Mouse (Mus musculus) megakaryocyte, embryonic 14.5 days (primary cell): ENCODE data around the gene Trmt11. TPM values are rescaled to one million over a fixed set of nuclear protein-coding genes. Genes with fewer than 3 reads are reported as not detected.
A peak's percentile ranks its signal among the peaks of the same experiment; 100 is the strongest.
"Not testable (repeated sequence)": the region's sequence is repeated elsewhere in the genome, so short reads cannot be mapped to it uniquely, and the experiment has no call there.

Experiments used
- H3K27me3 ChIP-seq: replicated peaks from 2 replicates; pipeline ENCODE3; 2012; ENCODE audit warnings: inconsistent platforms
- H3K36me3 ChIP-seq: replicated peaks from 2 replicates; pipeline ENCODE3; 2012; ENCODE audit warnings: low read length, inconsistent platforms, mixed read lengths
- H3K4me1 ChIP-seq: 2 replicates; pipeline ENCODE4 v1.6.1; 2012; ENCODE audit warnings: inconsistent platforms
- H3K4me3 ChIP-seq: replicated peaks from 2 replicates; pipeline ENCODE3; 2012; ENCODE audit warnings: moderate library complexity, mild to moderate bottlenecking, inconsistent platforms
- H3K9me3 ChIP-seq: 2 replicates; pipeline ENCODE4 v1.6.1; 2012; ENCODE audit warnings: inconsistent platforms
- FLI1 ChIP-seq: IDR thresholded peaks from 2 replicates; pipeline ENCODE4 v1.6.1; 2012; ENCODE audit warnings: low read length, inconsistent platforms, mixed read lengths
- GATA1 ChIP-seq: IDR thresholded peaks from 3 replicates; pipeline ENCODE4 v1.6.1; 2012; ENCODE audit warnings: mixed read lengths, low read length, inconsistent platforms, borderline replicate concordance
- polyA plus RNA-seq: library from polyadenylated mRNA; stranded (reverse); fragments of >175 nt; gene quantifications from 2 replicates; pipeline ENCODE4 v1.2.3, GENCODE M21; 2012; ENCODE audit warnings: low replicate concordance; ENCODE audit not compliant: insufficient read depth

The Trmt11 gene
- polyA plus RNA-seq, 1 experiment = 1.6 TPM

- Histone ChIP-seq H3K4me1 (peaks cover 26% of the 10 kb centered on the region), H3K27me3 (no peaks in the 10 kb centered on the region), H3K4me3 (peak overlapping the region; percentile 76), H3K9me3 (no peaks in the 10 kb centered on the region), H3K36me3 (peaks cover 59% of the 10 kb centered on the region)
- TF ChIP-seq GATA1 = no peak
- TF ChIP-seq FLI1 = no peak
These were observed 35.9 kb downstream of the Trmt11 start for GRCm38 (mm10) chr10:30564651-30565050.

GRCm38 (mm10) chr10:30555686-30556578 lies 44.6 kb downstream of the Trmt11 start:
- Histone ChIP-seq H3K4me3 (peak overlapping the region; percentile 16), H3K9me3 (no peaks in the 10 kb centered on the region), H3K36me3 (peaks cover 65% of the 10 kb centered on the region), H3K27me3 (no peaks in the 10 kb centered on the region), H3K4me1 (peaks cover 25% of the 10 kb centered on the region)
- no peak for TF ChIP-seq GATA1
- TF ChIP-seq FLI1 = no peak

GRCm38 (mm10) chr10:30552377-30552776 lies 48.2 kb downstream of the Trmt11 start:
- Histone ChIP-seq H3K27me3 (no peaks in the 10 kb centered on the region), H3K36me3 (peaks cover 52% of the 10 kb centered on the region), H3K4me1 (peaks cover 33% of the 10 kb centered on the region), H3K4me3 (no peak overlapping the region), H3K9me3 (no peaks in the 10 kb centered on the region)
- TF ChIP-seq FLI1 (no peak), GATA1 (no peak)

GRCm38 (mm10) chr10:30549974-30550373 lies 50.6 kb downstream of the Trmt11 start:
- Histone ChIP-seq H3K4me3 (no peak overlapping the region), H3K9me3 (no peaks in the 10 kb centered on the region), H3K27me3 (no peaks in the 10 kb centered on the region), H3K4me1 (peaks cover 19% of the 10 kb centered on the region), H3K36me3 (peaks cover 51% of the 10 kb centered on the region)
- TF ChIP-seq FLI1 (no peak), GATA1 (no peak)

- peaks cover 11% of the 10 kb centered on the region for H3K4me1 ChIP-seq
- no peaks in the 10 kb centered on the region for H3K9me3 ChIP-seq
- TF ChIP-seq FLI1 (no peak), GATA1 (no peak)
- peak overlapping the region; percentile 9 for H3K4me3 ChIP-seq
- H3K27me3 ChIP-seq = no peaks in the 10 kb centered on the region
- H3K36me3 ChIP-seq = peaks cover 78% of the 10 kb centered on the region
These were observed 62.1 kb downstream of the Trmt11 start for GRCm38 (mm10) chr10:30538538-30538815.

- TF ChIP-seq FLI1 (no peak), GATA1 (no peak)
- H3K27me3 ChIP-seq = no peaks in the 10 kb centered on the region
- H3K4me3 ChIP-seq = no peak overlapping the region
- H3K36me3 ChIP-seq = peaks cover 82% of the 10 kb centered on the region
- peaks cover 11% of the 10 kb centered on the region for H3K4me1 ChIP-seq
- H3K9me3 ChIP-seq = no peaks in the 10 kb centered on the region
These were observed 62.6 kb downstream of the Trmt11 start for GRCm38 (mm10) chr10:30537734-30538537.

GRCm38 (mm10) chr10:30535930-30536329 lies 64.6 kb downstream of the Trmt11 start:
- H3K27me3 ChIP-seq, H3K9me3 ChIP-seq, H3K4me3 ChIP-seq: not testable (repeated sequence)
- H3K4me1 ChIP-seq = peaks cover 11% of the 10 kb centered on the region
- H3K36me3 ChIP-seq = peaks cover 79% of the 10 kb centered on the region

- Histone ChIP-seq H3K9me3 (no peaks in the 10 kb centered on the region), H3K4me3 (no peak overlapping the region), H3K27me3 (no peaks in the 10 kb centered on the region), H3K4me1 (peaks cover 6% of the 10 kb centered on the region; the same call in 1 of the 2 replicates), H3K36me3 (peaks cover 19% of the 10 kb centered on the region)
- TF ChIP-seq GATA1 (no peak), FLI1 (no peak)
These were observed 73.4 kb downstream of the Trmt11 start for GRCm38 (mm10) chr10:30527122-30527521.

- H3K9me3 ChIP-seq = no peaks in the 10 kb centered on the region
- no peaks in the 10 kb centered on the region for H3K4me1 ChIP-seq
- no peaks in the 10 kb centered on the region for H3K27me3 ChIP-seq
- TF ChIP-seq GATA1 (no peak), FLI1 (no peak)
- H3K4me3 ChIP-seq = no peak overlapping the region
- no peaks in the 10 kb centered on the region for H3K36me3 ChIP-seq
These were observed 78.8 kb downstream of the Trmt11 start for GRCm38 (mm10) chr10:30521727-30522126.

- TF ChIP-seq FLI1 (no peak), GATA1 (no peak)
- Histone ChIP-seq H3K27me3 (no peaks in the 10 kb centered on the region), H3K4me3 (no peak overlapping the region), H3K4me1 (no peaks in the 10 kb centered on the region), H3K9me3 (no peaks in the 10 kb centered on the region), H3K36me3 (no peaks in the 10 kb centered on the region)
These were observed 81.4 kb downstream of the Trmt11 start for GRCm38 (mm10) chr10:30519143-30519542.
